Mouse (Mus musculus) lung, embryonic 16.5 days (tissue): ENCODE results near the gene Stip1. TPM values are rescaled to one million over a fixed set of nuclear protein-coding genes. Genes with fewer than 3 reads are reported as not detected.
A peak's percentile ranks its signal among the peaks of the same experiment; 100 is the strongest.
"Not testable (repeated sequence)": the region's sequence is repeated elsewhere in the genome, so short reads cannot be mapped to it uniquely, and the experiment has no call there.

Source experiments
- ATAC-seq: fragments of 200-750 bp; cut with Nextera tagmentation; 2 replicates; pipeline ENCODE4 v1.8.0; 2017; ENCODE audit warnings: low read depth, mild to moderate bottlenecking, moderate library complexity
- H3K27ac ChIP-seq: fragments of 300-500 bp; sonication (generic); 2 replicates; pipeline ENCODE4 v1.5.1; 2014; ENCODE audit warnings: mild to moderate bottlenecking, control low read depth, low read length
- H3K27me3 ChIP-seq: fragments of 300-500 bp; sonication (generic); 2 replicates; pipeline ENCODE4 v1.6.1; 2014; ENCODE audit warnings: low read depth, low read length, mixed read lengths; ENCODE audit not compliant: control insufficient read depth, insufficient read depth
- H3K36me3 ChIP-seq: fragments of 300-500 bp; sonication (generic); 2 replicates; pipeline ENCODE4 v1.6.1; 2014; ENCODE audit warnings: low read length; ENCODE audit not compliant: control insufficient read depth, insufficient read depth
- H3K4me1 ChIP-seq: fragments of 300-500 bp; sonication (generic); replicated peaks from 2 replicates; pipeline ENCODE4 v1.6.1; 2014; ENCODE audit warnings: low read length, mixed read lengths; ENCODE audit not compliant: control insufficient read depth, insufficient read depth
- H3K4me2 ChIP-seq: fragments of 300-500 bp; sonication (generic); 2 replicates; pipeline ENCODE4 v1.6.1; 2014; ENCODE audit warnings: low read depth, low read length, control low read depth
- H3K4me3 ChIP-seq: fragments of 300-500 bp; sonication (generic); 2 replicates; pipeline ENCODE4 v1.5.1; 2014; ENCODE audit warnings: mild to moderate bottlenecking, low read length, control low read depth
- H3K9ac ChIP-seq: fragments of 300-500 bp; sonication (generic); 2 replicates; pipeline ENCODE4 v1.6.1; 2014; ENCODE audit warnings: low read length, control low read depth
- H3K9me3 ChIP-seq: fragments of 300-500 bp; sonication (generic); 2 replicates; pipeline ENCODE4 v1.6.1; 2016; ENCODE audit warnings: low read length; ENCODE audit not compliant: control insufficient read depth
- whole genome bisulfite sequencing: fragments of 180-500 bp; shearing (Covaris S2); extraction: QIAGEN DNeasy Blood & Tissue Kit; methylation state at CpG from one replicate; pipeline ENCODE4 v1.1.7; 2014; 5-methylcytosine and 5-hydroxymethylcytosine counted together
- polyA plus RNA-seq: library from polyadenylated mRNA; unstranded; fragments of >200 nt; fragmentation: Nextera tagmentation; extraction: Ambion mirVana; gene quantifications from 2 replicates; pipeline ENCODE4 v1.2.1, GENCODE M21; 2015

Gene Stip1
- 220 and 243 TPM in 2 replicates for polyA plus RNA-seq

DNA sequence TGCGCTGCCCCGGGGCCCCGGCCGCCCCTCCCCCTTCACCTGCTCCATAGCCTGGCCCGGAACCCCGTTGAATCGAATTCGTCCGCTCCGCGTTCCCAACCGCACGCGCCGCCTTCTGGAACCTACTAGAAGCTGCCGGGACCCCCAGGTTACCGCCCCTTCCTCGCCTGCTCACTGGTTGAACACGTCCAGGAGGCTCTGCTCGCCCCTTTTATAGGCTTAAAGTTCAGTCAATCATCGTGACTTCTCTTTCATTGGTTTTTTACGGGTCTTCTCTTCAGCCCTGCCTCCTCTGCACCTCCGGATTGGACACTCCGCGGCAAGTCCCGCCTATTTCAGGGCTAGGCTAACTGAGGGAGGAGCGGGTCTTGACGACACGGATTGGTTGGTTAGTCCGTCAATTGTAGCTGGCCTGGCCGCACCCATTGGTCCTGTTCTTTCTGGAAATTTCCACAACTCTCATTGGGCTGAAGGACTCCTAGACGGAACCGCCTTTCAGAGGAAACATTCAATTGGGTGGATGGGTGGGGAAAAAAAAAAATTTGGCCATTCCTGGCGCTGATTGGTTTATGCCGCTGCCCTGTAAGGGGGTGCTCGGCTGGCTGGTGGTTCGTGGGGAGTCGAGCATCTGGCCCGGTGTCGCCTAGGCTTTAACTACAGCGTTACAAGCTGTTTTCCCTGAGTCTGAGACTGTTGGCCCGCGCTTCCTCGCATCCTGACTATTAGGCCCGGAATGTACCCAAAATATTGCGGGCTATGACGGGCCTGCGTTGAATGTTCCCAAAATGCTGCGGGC lies at the start of gene Stip1:
Gene Stip1 (minus strand): TSS at position 127 of the 796 bp plus-strand sequence.
- Histone ChIP-seq H3K27me3 (no peaks in the 10 kb centered on the region), H3K4me1 (peaks cover 13% of the 10 kb centered on the region), H3K36me3 (peaks cover 4% of the 10 kb centered on the region), H3K9ac (peak within 1 kb of the TSS; percentile 97), H3K9me3 (no peaks in the 10 kb centered on the region), H3K27ac (peak within 1 kb of the TSS; percentile 98), H3K4me2 (peak within 1 kb of the TSS; percentile 91), H3K4me3 (peak within 1 kb of the TSS; percentile 94)
- peak; percentile 99 for ATAC-seq
- WGBS = under 1% methylated on average over 49 of the region's 49 CpGs

DNA sequence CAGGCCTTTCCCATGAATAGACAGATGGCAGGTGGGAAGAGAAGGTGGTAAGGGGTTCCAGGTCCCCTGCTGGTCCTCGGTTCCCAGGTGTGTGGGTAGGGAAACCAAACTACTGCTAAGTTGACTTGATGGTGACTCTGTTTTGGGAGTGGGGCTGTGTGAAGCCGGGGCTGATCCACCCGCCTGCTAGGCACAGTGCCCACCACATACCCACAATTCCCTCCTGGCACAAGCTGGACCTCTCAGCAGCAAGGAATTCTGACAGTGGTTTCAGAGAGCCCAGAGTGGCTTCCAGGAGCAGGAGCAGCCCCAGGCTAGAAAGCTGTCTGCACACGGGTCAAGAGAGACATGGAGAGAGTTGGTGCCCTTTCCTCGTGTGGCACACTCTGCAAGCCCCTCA lies 49.3 kb upstream of the Stip1 start:
- Histone ChIP-seq H3K9ac (no peak overlapping the region), H3K36me3 (no peaks in the 10 kb centered on the region), H3K4me1 (peaks cover 3% of the 10 kb centered on the region; the same call in 1 of the 2 replicates), H3K4me3 (no peak overlapping the region), H3K9me3 (no peaks in the 10 kb centered on the region), H3K27me3 (no peaks in the 10 kb centered on the region), H3K27ac (no peak overlapping the region), H3K4me2 (no peak overlapping the region)
- 66% methylated on average over 5 of the region's 5 CpGs for WGBS
- no peak for ATAC-seq

- Histone ChIP-seq H3K9me3 (no peaks in the 10 kb centered on the region), H3K4me2 (no peak overlapping the region), H3K27me3 (no peaks in the 10 kb centered on the region), H3K36me3 (no peaks in the 10 kb centered on the region), H3K4me1 (peaks cover 3% of the 10 kb centered on the region; the same call in 1 of the 2 replicates), H3K4me3 (no peak overlapping the region), H3K27ac (no peak overlapping the region), H3K9ac (no peak overlapping the region)
- 30% methylated on average over 9 of the region's 9 CpGs for WGBS
- no peak for ATAC-seq
These were observed 48.8 kb upstream of the Stip1 start for GRCm38 (mm10) chr19:7088558-7088957.

GRCm38 (mm10) chr19:7084734-7085133 lies 45.0 kb upstream of the Stip1 start:
- 42% methylated on average over 15 of the region's 15 CpGs for WGBS
- Histone ChIP-seq H3K9me3 (no peaks in the 10 kb centered on the region), H3K27ac (no peak overlapping the region), H3K4me2 (no peak overlapping the region), H3K27me3 (no peaks in the 10 kb centered on the region), H3K4me1 (no peaks in the 10 kb centered on the region), H3K4me3 (no peak overlapping the region), H3K36me3 (no peaks in the 10 kb centered on the region), H3K9ac (no peak overlapping the region)
- no peak for ATAC-seq

DNA sequence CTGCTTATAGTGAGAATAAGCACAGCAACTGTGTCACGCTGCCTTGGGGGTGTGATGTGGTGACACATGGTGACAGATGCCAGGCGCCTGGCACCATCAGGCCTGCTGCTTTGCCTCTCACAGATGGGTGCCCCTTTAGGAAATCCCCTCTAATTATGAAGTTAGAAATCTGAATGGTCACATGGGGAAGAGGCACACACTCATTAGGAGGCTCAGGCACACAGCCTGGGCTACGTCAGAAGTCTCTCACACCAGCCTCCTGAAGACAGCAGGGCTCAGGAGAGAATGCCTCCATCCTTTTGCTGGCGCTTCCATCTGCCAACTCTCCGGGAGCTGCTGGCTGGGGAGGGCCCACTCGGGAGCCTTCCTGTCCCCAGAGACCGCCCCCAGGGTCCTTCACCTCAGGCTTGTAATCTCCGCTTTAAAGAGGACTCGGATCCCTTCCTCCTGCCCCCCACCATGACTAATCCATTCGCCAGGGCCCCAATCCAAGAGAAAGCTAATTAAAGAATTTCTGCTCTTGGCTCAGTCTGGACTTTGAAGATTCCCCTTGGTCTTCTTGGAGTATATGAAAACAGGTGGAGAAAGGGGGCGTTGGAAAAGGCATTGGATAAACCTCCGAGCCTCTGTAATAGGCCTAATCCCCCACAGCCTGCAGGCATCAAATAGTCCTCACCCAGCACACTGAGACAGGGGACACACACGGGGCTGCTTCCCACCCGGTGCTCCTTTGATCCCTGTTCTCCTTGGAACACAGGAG lies 43.4 kb upstream of the Stip1 start:
- Histone ChIP-seq H3K27ac (no peak overlapping the region), H3K4me1 (no peaks in the 10 kb centered on the region), H3K36me3 (no peaks in the 10 kb centered on the region), H3K4me3 (no peak overlapping the region), H3K9ac (no peak overlapping the region), H3K4me2 (no peak overlapping the region), H3K9me3 (no peaks in the 10 kb centered on the region), H3K27me3 (no peaks in the 10 kb centered on the region)
- no peak for ATAC-seq
- WGBS = 48% methylated on average over 14 of the region's 14 CpGs

- no peaks in the 10 kb centered on the region for H3K4me1 ChIP-seq
- H3K27ac ChIP-seq = no peak overlapping the region
- H3K27me3 ChIP-seq = no peaks in the 10 kb centered on the region
- 67% methylated on average over 7 of the region's 7 CpGs for WGBS
- no peaks in the 10 kb centered on the region for H3K9me3 ChIP-seq
- H3K4me2 ChIP-seq = no peak overlapping the region
- H3K36me3 ChIP-seq = no peaks in the 10 kb centered on the region
- no peak for ATAC-seq
- no peak overlapping the region for H3K9ac ChIP-seq
- no peak overlapping the region for H3K4me3 ChIP-seq
These were observed 41.9 kb upstream of the Stip1 start for GRCm38 (mm10) chr19:7081516-7082266.

DNA sequence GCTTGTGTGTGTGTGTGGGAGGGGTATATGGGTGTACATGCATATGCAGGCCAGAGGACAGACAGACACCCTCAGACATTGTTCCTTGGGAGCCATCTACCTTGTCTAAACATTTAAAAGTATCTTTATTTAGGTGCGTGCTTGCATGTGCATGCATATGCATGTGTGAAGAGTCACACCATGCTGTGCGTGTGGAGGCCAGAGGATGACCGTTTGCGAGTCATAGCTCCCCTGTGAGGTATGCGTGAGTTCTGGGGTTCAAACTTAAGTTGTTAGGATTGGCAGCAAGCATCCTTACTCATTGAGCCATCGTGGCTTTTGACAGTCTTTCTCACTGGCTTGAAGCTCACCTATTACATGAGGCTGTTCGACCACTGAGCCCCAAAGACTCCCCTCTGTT lies 38.5 kb upstream of the Stip1 start:
- Histone ChIP-seq H3K4me3 (no peak overlapping the region), H3K9me3 (no peaks in the 10 kb centered on the region), H3K4me1 (no peaks in the 10 kb centered on the region), H3K27ac (no peak overlapping the region), H3K4me2 (no peak overlapping the region), H3K27me3 (no peaks in the 10 kb centered on the region), H3K9ac (no peak overlapping the region), H3K36me3 (no peaks in the 10 kb centered on the region)
- WGBS = 83% methylated on average over 7 of the region's 7 CpGs
- ATAC-seq = no peak

GRCm38 (mm10) chr19:7077666-7078065 lies 37.9 kb upstream of the Stip1 start:
- Histone ChIP-seq H3K27me3 (no peaks in the 10 kb centered on the region), H3K36me3 (no peaks in the 10 kb centered on the region), H3K27ac (no peak overlapping the region), H3K4me2 (no peak overlapping the region), H3K4me3 (no peak overlapping the region), H3K4me1 (no peaks in the 10 kb centered on the region), H3K9ac (no peak overlapping the region), H3K9me3 (no peaks in the 10 kb centered on the region)
- 50% methylated on average over 9 of the region's 9 CpGs for WGBS
- ATAC-seq = no peak

GRCm38 (mm10) chr19:7075336-7075735 lies 35.6 kb upstream of the Stip1 start:
- H3K4me2 ChIP-seq, H3K27me3 ChIP-seq, H3K9ac ChIP-seq, H3K36me3 ChIP-seq, H3K27ac ChIP-seq, ATAC-seq, H3K4me1 ChIP-seq, H3K4me3 ChIP-seq, H3K9me3 ChIP-seq: not testable (repeated sequence)
- 77% methylated on average over 11 of the region's 11 CpGs for WGBS
